Comparison of ENCODE assay signal across 9 mouse cellular contexts in the genomic region with DNA sequence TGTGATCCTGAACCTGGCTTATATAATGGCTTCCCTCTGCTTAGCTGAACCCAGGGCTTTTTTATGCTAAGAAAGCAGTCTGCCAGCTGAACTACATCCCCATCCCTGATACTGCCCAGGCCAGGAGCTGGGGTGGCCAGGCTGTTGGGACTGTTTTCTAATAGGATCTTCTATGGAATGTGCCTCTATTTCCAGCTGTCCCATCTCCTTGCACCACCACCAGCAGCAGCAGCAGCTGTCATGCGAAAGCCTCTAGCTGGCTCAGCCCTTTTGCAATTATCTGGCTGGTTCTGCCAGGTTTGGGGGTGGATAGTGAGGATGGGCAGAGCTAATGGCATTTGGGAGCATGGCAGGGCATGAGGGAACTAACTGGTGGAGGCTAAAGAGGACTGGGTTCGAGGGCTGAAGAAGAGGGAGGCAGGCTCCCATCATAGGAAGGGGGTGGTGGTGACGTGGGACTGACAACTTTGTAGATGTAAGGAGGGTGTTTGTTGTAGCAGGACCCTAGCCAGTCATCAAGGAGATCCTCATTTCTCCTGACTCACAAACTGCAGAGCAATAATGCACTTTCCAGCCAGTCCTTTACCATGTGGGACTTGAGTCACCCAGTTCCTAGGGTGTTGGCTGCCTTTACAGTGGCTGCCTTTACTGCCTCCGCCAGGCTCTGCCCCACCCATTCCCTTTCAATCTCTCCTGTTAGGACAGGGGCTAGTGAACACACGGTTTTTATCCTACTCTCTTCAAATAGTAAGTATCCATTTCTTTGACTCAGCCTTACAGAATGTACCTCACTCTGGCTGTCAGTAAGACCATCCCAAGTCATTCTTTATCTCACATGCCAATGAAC. TPM values are rescaled to one million over a fixed set of nuclear protein-coding genes. Genes with fewer than 3 reads are reported as not detected.
DNase-seq lines count a peak whose midpoint lies in the region; ATAC-seq and TF ChIP-seq lines count a peak whose summit lies in the region.
"Had no signal": no experiment of that assay in that cellular context is flagged by ENCODE, and none has a peak within 500 bp of the region (broad histone marks: within the 10 kb centered on the region; RNA-seq: fewer than 3 reads in every experiment).

No protein-coding gene starts in this region.

- no peak overlapping the region for H3K9ac ChIP-seq in lung, postnatal 0 days (replicated peaks; ENCODE audit: low read depth)

- peaks cover 36% of the 10 kb centered on the region for H3K36me3 ChIP-seq in heart, embryonic 10.5 days
- peaks cover 53% of the 10 kb centered on the region for H3K36me3 ChIP-seq in G1E (replicated peaks)
- H3K36me3 ChIP-seq in lung, postnatal 0 days (ENCODE audit: insufficient read depth, low read length), result peaks cover 4% of the 10 kb centered on the region; the same call in 1 of the 2 replicates

- H3K9me3 ChIP-seq in heart, embryonic 10.5 days, result no peaks in the 10 kb centered on the region
- no peaks in the 10 kb centered on the region for H3K9me3 ChIP-seq in G1E (replicated peaks)
- no peaks in the 10 kb centered on the region for H3K9me3 ChIP-seq in lung, postnatal 0 days (ENCODE audit: low read length)

- H3K27ac ChIP-seq in heart, embryonic 10.5 days, result peak overlapping the region; percentile 75
- peak overlapping the region; percentile 48 for H3K27ac ChIP-seq in brown adipose tissue, adult 24 weeks (replicated peaks; ENCODE audit: low read depth, low read length)
- peak overlapping the region; percentile 81 for H3K27ac ChIP-seq in lung, postnatal 0 days (ENCODE audit: low read length)

- intact Hi-C loops in heart, postnatal 36 days (cut with DNase I), result no loop called here

- TF ChIP-seq EP300 in lung, postnatal 0 days (IDR thresholded peaks at IDR 0.05), result no peak; the same call in 1 of the 2 replicates

- H3K27me3 ChIP-seq in heart, embryonic 10.5 days (ENCODE audit: insufficient read depth, poor library complexity, severe bottlenecking), result no peaks in the 10 kb centered on the region
- no peaks in the 10 kb centered on the region for H3K27me3 ChIP-seq in G1E (ENCODE audit: insufficient read depth, low read length)
- H3K27me3 ChIP-seq in lung, postnatal 0 days (replicated peaks; ENCODE audit: insufficient read depth, low read length), result no peaks in the 10 kb centered on the region
- H3K27me3 ChIP-seq: Patski had no signal

- 0 out of 2 replicates have a peak overlapping the region, but pooled peaks have one; percentile 12 for H3K4me3 ChIP-seq in heart, embryonic 10.5 days
- no peak overlapping the region for H3K4me3 ChIP-seq in G1E (ENCODE audit: low read depth, low read length)
- no peak overlapping the region for H3K4me3 ChIP-seq in brown adipose tissue, adult 24 weeks (ENCODE audit: insufficient read depth, low read depth, low read length)
- H3K4me3 ChIP-seq in lung, postnatal 0 days (ENCODE audit: low read depth, low read length), result no peak overlapping the region

- TF ChIP-seq CTCF in G1E (IDR thresholded peaks at IDR 0.05; ENCODE audit: low read depth, low read length), result no peak
- no peak for TF ChIP-seq CTCF in lung, postnatal 0 days (IDR thresholded peaks at IDR 0.05)

- no peak overlapping the region; the same call in 1 of the 2 replicates for H3K4me2 ChIP-seq in lung, postnatal 0 days (replicated peaks; ENCODE audit: low read depth, low read length)

- DNase-seq in heart, embryonic 10.5 days (ENCODE audit: low spot score), result no peak
- DNase-seq in heart, postnatal 36 days, result no peak
- DNase-seq in G1E (ENCODE audit: low spot score), result no peak
- DNase-seq in lung, postnatal 0 days (ENCODE audit: low spot score), result peak; percentile 84
- no peak for DNase-seq in c-Kit-positive CD71-positive TER-119-positive erythroid progenitor cells, embryonic 14.5 days (ENCODE audit: low spot score)
- DNase-seq in spleen, adult 12 weeks (ENCODE audit: low spot score), result no peak

- 30% methylated on average over 5 of the region's 5 CpGs for WGBS in heart, embryonic 10.5 days
- 37% methylated on average over 5 of the region's 5 CpGs for WGBS in lung, postnatal 0 days

- H3K4me1 ChIP-seq in heart, embryonic 10.5 days, result peaks cover 61% of the 10 kb centered on the region
- H3K4me1 ChIP-seq in G1E (ENCODE audit: insufficient read depth, low read depth, low read length), result peaks cover 70% of the 10 kb centered on the region
- H3K4me1 ChIP-seq in brown adipose tissue, adult 24 weeks (ENCODE audit: control insufficient read depth, insufficient read depth, insufficient read length, low read length), result peaks cover 16% of the 10 kb centered on the region
- H3K4me1 ChIP-seq in lung, postnatal 0 days (ENCODE audit: insufficient read depth, low read depth, low read length), result peaks cover 39% of the 10 kb centered on the region

- 0 out of 2 replicates have a peak, but pooled peaks have one; percentile 25 for ATAC-seq in G1E (ENCODE audit: extremely low read depth, insufficient number of reproducible peaks, low FRiP score, poor library complexity, severe bottlenecking)
- ATAC-seq in lung, postnatal 0 days, result peak; percentile 68
- no peak for ATAC-seq in cerebellum, adult (ENCODE audit: insufficient number of reproducible peaks, low FRiP score, low TSS enrichment)

RNA-seq across cellular contexts. Expression of a gene that starts 6.6 kb away (rescaled TPM):
- polyA plus RNA-seq in heart, embryonic 10.5 days (2016; fragmentation: Nextera tagmentation; extraction: Ambion mirVana), result 15.1 and 19.4 TPM in 2 replicates
- total RNA-seq in heart, postnatal 36 days (2021), result 100 to 1,000 TPM; 362 to 377 TPM
- total RNA-seq in G1E (2014; fragmentation: Nextera tagmentation) (22.4 and 27.8 TPM in 2 replicates), G1E (2017) (100 and 124 TPM in 2 replicates)
- polyA plus RNA-seq in G1E (2012), result 5.9 and 10.4 TPM in 2 replicates
- 133 and 177 TPM in 2 replicates for polyA plus RNA-seq in brown adipose tissue, adult 24 weeks (2012; ENCODE audit: insufficient read depth, insufficient read length, missing spikeins)
- polyA plus RNA-seq in lung, postnatal 0 days (2015; fragmentation: Nextera tagmentation; extraction: Ambion mirVana), result 151 and 163 TPM in 2 replicates

RNA-seq across cellular contexts. Expression of a gene that starts 15.7 kb away (rescaled TPM):
- 378 and 459 TPM in 2 replicates for polyA plus RNA-seq in heart, embryonic 10.5 days (2016; fragmentation: Nextera tagmentation; extraction: Ambion mirVana)
- 100 to 1,000 TPM; 246 to 250 TPM for total RNA-seq in heart, postnatal 36 days (2021)
- 955 and 998 TPM in 2 replicates for total RNA-seq in G1E (2014; fragmentation: Nextera tagmentation)
- total RNA-seq in G1E (2017), result 647 and 686 TPM in 2 replicates
- 112 and 237 TPM in 2 replicates for polyA plus RNA-seq in G1E (2012)
- 134 and 135 TPM in 2 replicates for polyA plus RNA-seq in brown adipose tissue, adult 24 weeks (2012; ENCODE audit: insufficient read depth, insufficient read length, missing spikeins)
- 153 and 159 TPM in 2 replicates for polyA plus RNA-seq in lung, postnatal 0 days (2015; fragmentation: Nextera tagmentation; extraction: Ambion mirVana)

RNA-seq across cellular contexts. Expression of a gene that starts 28.9 kb away (rescaled TPM):
- polyA plus RNA-seq in heart, embryonic 10.5 days (2016; fragmentation: Nextera tagmentation; extraction: Ambion mirVana), result 25.7 and 32.8 TPM in 2 replicates
- 1 to 10 TPM; 8.1 to 8.9 TPM for total RNA-seq in heart, postnatal 36 days (2021)
- 17.8 and 25.6 TPM in 2 replicates for total RNA-seq in G1E (2014; fragmentation: Nextera tagmentation)
- 32.3 and 37.3 TPM in 2 replicates for total RNA-seq in G1E (2017)
- polyA plus RNA-seq in G1E (2012), result 60.9 and 74.1 TPM in 2 replicates
- 6.9 and 7.5 TPM in 2 replicates for polyA plus RNA-seq in brown adipose tissue, adult 24 weeks (2012; ENCODE audit: insufficient read depth, insufficient read length, missing spikeins)
- 12.8 and 13.6 TPM in 2 replicates for polyA plus RNA-seq in lung, postnatal 0 days (2015; fragmentation: Nextera tagmentation; extraction: Ambion mirVana)

RNA-seq across cellular contexts. Expression of a gene that starts 40.9 kb away (rescaled TPM):
- polyA plus RNA-seq in heart, embryonic 10.5 days (2016; fragmentation: Nextera tagmentation; extraction: Ambion mirVana), result 113 and 140 TPM in 2 replicates
- 10 to 100 TPM; 33.2 to 38.5 TPM for total RNA-seq in heart, postnatal 36 days (2021)
- total RNA-seq in G1E (2014; fragmentation: Nextera tagmentation), result 183 and 186 TPM in 2 replicates
- total RNA-seq in G1E (2017), result 166 and 177 TPM in 2 replicates
- polyA plus RNA-seq in G1E (2012), result 67.7 and 76.9 TPM in 2 replicates
- polyA plus RNA-seq in brown adipose tissue, adult 24 weeks (2012; ENCODE audit: insufficient read depth, insufficient read length, missing spikeins), result 28.2 and 30.6 TPM in 2 replicates
- polyA plus RNA-seq in lung, postnatal 0 days (2015; fragmentation: Nextera tagmentation; extraction: Ambion mirVana), result 81.8 and 84.7 TPM in 2 replicates

RNA-seq across cellular contexts. Expression of a gene that starts 53.2 kb away (rescaled TPM):
- polyA plus RNA-seq in heart, embryonic 10.5 days (2016; fragmentation: Nextera tagmentation; extraction: Ambion mirVana), result 17.4 and 24.4 TPM in 2 replicates
- 10 to 100 TPM in 1 of 2 experiments, 1 to 10 TPM in 1; 9.5 to 11.0 TPM for total RNA-seq in heart, postnatal 36 days (2021)
- 24.7 and 26.3 TPM in 2 replicates for total RNA-seq in G1E (2014; fragmentation: Nextera tagmentation)
- total RNA-seq in G1E (2017), result 40.1 and 42.5 TPM in 2 replicates
- polyA plus RNA-seq in G1E (2012), result 111 and 114 TPM in 2 replicates
- polyA plus RNA-seq in brown adipose tissue, adult 24 weeks (2012; ENCODE audit: insufficient read depth, insufficient read length, missing spikeins), result 11.6 and 12.9 TPM in 2 replicates
- polyA plus RNA-seq in lung, postnatal 0 days (2015; fragmentation: Nextera tagmentation; extraction: Ambion mirVana), result 28.6 and 30.5 TPM in 2 replicates
